Mouse (Mus musculus) cerebral cortex, adult 2 months (tissue): ENCODE results near the gene Snx29.

Source experiments
- WGBS: fragments of 180-500 bp; shearing (Covaris S2); methylation state at CpG from one replicate; pipeline ENCODE4 v1.1.7; 2018; 5-methylcytosine and 5-hydroxymethylcytosine counted together

The Snx29 gene

GRCm38 (mm10) chr16:11500061-11500460 is 177.4 kb downstream of the Snx29 start:
- WGBS, result 83% methylated on average over 4 of the region's 4 CpGs

- 58% methylated on average over 3 of the region's 3 CpGs for WGBS
Measured at GRCm38 (mm10) chr16:11501138-11501537, 178.4 kb downstream of the Snx29 start.

GRCm38 (mm10) chr16:11501611-11502010 is 178.9 kb downstream of the Snx29 start:
- WGBS, result 67% methylated on average over 2 of the region's 2 CpGs

GRCm38 (mm10) chr16:11504666-11505491 is 182.2 kb downstream of the Snx29 start:
- WGBS, result 99% methylated on average over 2 of the region's 2 CpGs

- 52% methylated on average over 5 of the region's 5 CpGs for WGBS
Measured at GRCm38 (mm10) chr16:11505492-11506176, 182.9 kb downstream of the Snx29 start.

- WGBS, result 88% methylated on average over 9 of the region's 9 CpGs
Measured at GRCm38 (mm10) chr16:11507188-11507731, 184.6 kb downstream of the Snx29 start.

GRCm38 (mm10) chr16:11508341-11508740 is 185.6 kb downstream of the Snx29 start:
- 91% methylated on average over 7 of the region's 7 CpGs for WGBS

GRCm38 (mm10) chr16:11510416-11510815 is 187.7 kb downstream of the Snx29 start:
- WGBS, result 86% methylated on average over 2 of the region's 2 CpGs

GRCm38 (mm10) chr16:11510854-11511253 is 188.1 kb downstream of the Snx29 start:
- WGBS, result 80% methylated on average over 3 of the region's 3 CpGs

GRCm38 (mm10) chr16:11511696-11512095 is 189.0 kb downstream of the Snx29 start:
- WGBS, result 92% methylated on average over 7 of the region's 7 CpGs

GRCm38 (mm10) chr16:11516681-11517080 is 194.0 kb downstream of the Snx29 start:
- 66% methylated on average over 2 of the region's 2 CpGs for WGBS

GRCm38 (mm10) chr16:11517385-11517784 is 194.7 kb downstream of the Snx29 start:
- WGBS, result 87% methylated on average over 6 of the region's 6 CpGs

GRCm38 (mm10) chr16:11518803-11519498 is 196.2 kb downstream of the Snx29 start:
- 88% methylated on average over 12 of the region's 12 CpGs for WGBS

- 56% methylated on average over 10 of the region's 10 CpGs for WGBS
Measured at GRCm38 (mm10) chr16:11526104-11526786, 203.5 kb downstream of the Snx29 start.

GRCm38 (mm10) chr16:11526996-11527395 is 204.3 kb downstream of the Snx29 start:
- 46% methylated on average over 10 of the region's 10 CpGs for WGBS

- WGBS, result 63% methylated on average over 13 of the region's 13 CpGs
Measured at GRCm38 (mm10) chr16:11530466-11531194, 207.9 kb downstream of the Snx29 start.

GRCm38 (mm10) chr16:11531441-11531840 is 208.7 kb downstream of the Snx29 start:
- WGBS, result 91% methylated on average over 7 of the region's 7 CpGs

GRCm38 (mm10) chr16:11532592-11532991 is 209.9 kb downstream of the Snx29 start:
- WGBS, result 47% methylated on average over 8 of the region's 8 CpGs

- 67% methylated on average over 3 of the region's 3 CpGs for WGBS
Measured at GRCm38 (mm10) chr16:11533441-11533840, 210.7 kb downstream of the Snx29 start.

GRCm38 (mm10) chr16:11537663-11538062 is 215.0 kb downstream of the Snx29 start:
- WGBS, result 35% methylated on average over 5 of the region's 5 CpGs

- 56% methylated on average over 3 of the region's 3 CpGs for WGBS
Measured at GRCm38 (mm10) chr16:11538191-11538590, 215.5 kb downstream of the Snx29 start.
